Mouse (Mus musculus) lung, adult 2 months (tissue): ENCODE measurements at regions not wholly inside any gene's neighbourhood (a gene's known extent, or its start where the extent isn't known, plus 50 kb on each side); places are given as distances from the start of the nearest gene placed in this dataset.

ENCODE experiments used
- CTCF ChIP-seq: fragments of 200-500 bp; IDR thresholded peaks from 2 replicates; pipeline ENCODE4 v1.5.1; 2011; ENCODE audit warnings: mild to moderate bottlenecking, low read length, control low read depth; ENCODE audit not compliant: insufficient read depth
- POLR2A ChIP-seq: fragments of 200-500 bp; IDR thresholded peaks from 2 replicates; pipeline ENCODE4 v1.6.1; 2011; ENCODE audit warnings: low read depth, mild to moderate bottlenecking, control low read depth, low read length, borderline replicate concordance; ENCODE audit errors: extremely low read depth

DNA sequence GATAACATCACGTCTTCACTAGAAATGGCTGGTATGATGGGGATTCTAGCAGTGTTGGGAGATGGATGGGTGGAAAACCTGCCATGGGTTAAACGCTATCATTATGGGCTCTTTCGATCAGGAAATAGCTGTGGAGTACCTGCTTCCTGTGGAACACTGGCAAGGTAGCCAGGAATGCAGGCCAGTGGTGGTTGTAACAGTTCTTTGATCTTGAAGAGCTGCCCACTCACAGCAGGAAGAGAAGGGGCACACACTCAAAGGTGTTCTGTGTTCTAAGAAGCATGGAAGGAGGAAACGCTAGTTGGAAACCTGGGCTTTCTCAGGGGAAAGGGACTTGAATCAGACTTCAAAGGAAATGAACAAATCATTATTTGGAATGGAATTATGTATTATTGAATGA, 141.6 kb upstream of the Fstl4 start:
- TF ChIP-seq CTCF (no peak), POLR2A (no peak)
